Mouse (Mus musculus) intestine, postnatal 0 days (tissue): ENCODE data around the gene Fthl17b. TPM values are rescaled to one million over a fixed set of nuclear protein-coding genes. Genes with fewer than 3 reads are reported as not detected.

Experiments used
- ATAC-seq: fragments of 200-750 bp; cut with Nextera tagmentation; 2 replicates; pipeline ENCODE4 v1.8.0; 2017; ENCODE audit warnings: mild to moderate bottlenecking, moderate TSS enrichment, moderate library complexity
- H3K27ac ChIP-seq: fragments of 300-500 bp; sonication (generic); 2 replicates; pipeline ENCODE4 v1.5.1; 2014; ENCODE audit warnings: mild to moderate bottlenecking, low read depth, low read length, moderate library complexity
- H3K27me3 ChIP-seq: fragments of 300-500 bp; sonication (generic); replicated peaks from 2 replicates; pipeline ENCODE4 v1.6.1; 2014; ENCODE audit warnings: low read length, mixed read lengths; ENCODE audit not compliant: control insufficient read depth, insufficient read depth
- H3K36me3 ChIP-seq: fragments of 300-500 bp; sonication (generic); 2 replicates; pipeline ENCODE4 v1.6.1; 2014; ENCODE audit warnings: mild to moderate bottlenecking, moderate library complexity; ENCODE audit not compliant: control insufficient read depth, insufficient read depth
- H3K4me1 ChIP-seq: fragments of 300-500 bp; sonication (generic); replicated peaks from 2 replicates; pipeline ENCODE4 v1.6.1; 2014; ENCODE audit warnings: antibody characterized with exemption, low read length, mixed read lengths; ENCODE audit not compliant: control insufficient read depth, insufficient read depth
- H3K4me2 ChIP-seq: fragments of 300-500 bp; sonication (generic); replicated peaks from 2 replicates; pipeline ENCODE4 v1.6.1; 2014; ENCODE audit warnings: low read depth, mild to moderate bottlenecking, moderate library complexity
- H3K4me3 ChIP-seq: fragments of 300-500 bp; sonication (generic); 2 replicates; pipeline ENCODE4 v1.5.1; 2014; ENCODE audit warnings: low read depth, low read length
- H3K9ac ChIP-seq: fragments of 300-500 bp; sonication (generic); 2 replicates; pipeline ENCODE4 v1.6.1; 2014; ENCODE audit warnings: mild to moderate bottlenecking, low read depth, low read length
- H3K9me3 ChIP-seq: fragments of 300-500 bp; sonication (generic); 2 replicates; pipeline ENCODE4 v1.6.1; 2016; ENCODE audit warnings: mixed run types; ENCODE audit not compliant: control insufficient read depth
- CTCF ChIP-seq: sonication (generic); IDR thresholded peaks from 2 replicates; pipeline ENCODE4 v1.5.1; 2016; ENCODE audit warnings: low read depth, mild to moderate bottlenecking, control low read depth, antibody characterized with exemption, moderate library complexity
- WGBS: fragments of 180-500 bp; shearing (Covaris S2); extraction: QIAGEN DNeasy Blood & Tissue Kit; methylation state at CpG from one replicate; pipeline ENCODE4 v1.1.7; 2014; 5-methylcytosine and 5-hydroxymethylcytosine counted together
- polyA plus RNA-seq: library from polyadenylated mRNA; unstranded; fragments of >200 nt; fragmentation: Nextera tagmentation; extraction: Ambion mirVana; gene quantifications from 2 replicates; pipeline ENCODE4 v1.2.1, GENCODE M21; 2015

Fthl17b gene
- polyA plus RNA-seq, 1 experiment from 2014 or later, result not detected

GRCm38 (mm10) chrX:8927308-8927707 is 35.5 kb downstream of the Fthl17b start:
- no peaks in the 10 kb centered on the region for H3K27me3 ChIP-seq
- H3K9me3 ChIP-seq, result no peaks in the 10 kb centered on the region
- no peak overlapping the region for H3K9ac ChIP-seq
- no peak overlapping the region for H3K27ac ChIP-seq
- H3K4me3 ChIP-seq, result no peak overlapping the region
- H3K4me2 ChIP-seq, result no peak overlapping the region
- TF ChIP-seq CTCF, result no peak
- H3K36me3 ChIP-seq, result no peaks in the 10 kb centered on the region
- WGBS, result 30% methylated on average over 4 of the region's 4 CpGs
- ATAC-seq, result no peak
- H3K4me1 ChIP-seq, result no peaks in the 10 kb centered on the region

- Histone ChIP-seq H3K27ac (no peak overlapping the region), H3K9me3 (no peaks in the 10 kb centered on the region), H3K27me3 (no peaks in the 10 kb centered on the region), H3K4me2 (no peak overlapping the region), H3K4me3 (no peak overlapping the region), H3K9ac (no peak overlapping the region), H3K36me3 (no peaks in the 10 kb centered on the region), H3K4me1 (no peaks in the 10 kb centered on the region)
- no peak for ATAC-seq
- WGBS, result 41% methylated on average over 9 of the region's 9 CpGs
- peak; percentile 58 for TF ChIP-seq CTCF
Observed at GRCm38 (mm10) chrX:8921813-8922607, 40.8 kb downstream of the Fthl17b start.

- no peaks in the 10 kb centered on the region for H3K9me3 ChIP-seq
- no peak for ATAC-seq
- H3K4me2 ChIP-seq, result no peak overlapping the region
- H3K4me1 ChIP-seq, result no peaks in the 10 kb centered on the region
- H3K27me3 ChIP-seq, result no peaks in the 10 kb centered on the region
- no peak for TF ChIP-seq CTCF
- H3K4me3 ChIP-seq, result no peak overlapping the region
- no peak overlapping the region for H3K9ac ChIP-seq
- H3K36me3 ChIP-seq, result no peaks in the 10 kb centered on the region
- 72% methylated on average over 4 of the region's 4 CpGs for WGBS
- no peak overlapping the region for H3K27ac ChIP-seq
Observed at GRCm38 (mm10) chrX:8921080-8921479, 41.7 kb downstream of the Fthl17b start.

Other genes with a start within 250 kb of the Fthl17b start
- not detected in 2 replicates for gene Ssx9, start 214.5 kb downstream of the Fthl17b start, polyA plus RNA-seq
- not detected in 2 replicates for gene Ssxb5, start 159.3 kb downstream of the Fthl17b start, polyA plus RNA-seq
- not detected in 2 replicates for gene Gm6592, start 119.0 kb downstream of the Fthl17b start, polyA plus RNA-seq
- not detected in 2 replicates for gene Gm5751, start 88.7 kb downstream of the Fthl17b start, polyA plus RNA-seq
- gene B630019K06Rik, start 70.6 kb downstream of the Fthl17b start, polyA plus RNA-seq, result 1.9 and 2.3 TPM in 2 replicates
- gene Fthl17c, start 13.6 kb upstream of the Fthl17b start, polyA plus RNA-seq, result not detected in 2 replicates
- not detected in 2 replicates for gene Fthl17d, start 23.8 kb upstream of the Fthl17b start, polyA plus RNA-seq
- not detected in 2 replicates for gene Fthl17e, start 70.5 kb upstream of the Fthl17b start, polyA plus RNA-seq
- gene Fthl17f, start 100.0 kb upstream of the Fthl17b start, polyA plus RNA-seq, result not detected in 2 replicates
- not detected in 2 replicates for gene 4930402K13Rik, start 141.6 kb upstream of the Fthl17b start, polyA plus RNA-seq
- 0.46 and 0.65 TPM in 2 replicates for gene Lancl3, start 236.9 kb upstream of the Fthl17b start, polyA plus RNA-seq